Mouse (Mus musculus) right cerebral cortex, postnatal 4 days (tissue): ENCODE results near the gene Fbxw27.
"Not testable (repeated sequence)": the region's sequence is repeated elsewhere in the genome, so short reads cannot be mapped to it uniquely, and the experiment has no call there.

Source experiments
- DNase-seq: peaks from one replicate; pipeline ENCODE4 v3.0.0-alpha.2; 2022

Fbxw27 gene

DNA sequence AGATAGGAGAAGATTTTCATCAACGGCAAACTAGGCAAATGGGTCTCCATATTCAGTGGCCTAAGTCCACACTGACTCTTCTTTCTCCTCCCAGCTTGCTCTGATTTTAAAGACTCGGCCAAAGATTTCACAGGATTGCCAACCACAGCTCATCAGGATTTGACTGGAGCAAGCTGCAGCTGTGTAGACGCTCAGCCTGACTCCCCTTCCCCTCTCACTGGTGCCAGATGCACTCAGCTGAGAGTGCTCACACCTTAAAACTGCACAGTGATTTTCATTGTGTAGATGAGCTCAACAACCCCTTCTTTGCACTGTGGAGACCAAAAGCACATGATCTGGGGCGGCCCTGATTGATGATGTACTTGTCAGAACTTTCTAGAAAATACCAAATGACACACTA is at the start of gene Fbxw27:
Gene Fbxw27, minus strand, starts transcription at position 101 of the 400 bp plus-strand sequence.
- not testable (repeated sequence) for DNase-seq

DNA sequence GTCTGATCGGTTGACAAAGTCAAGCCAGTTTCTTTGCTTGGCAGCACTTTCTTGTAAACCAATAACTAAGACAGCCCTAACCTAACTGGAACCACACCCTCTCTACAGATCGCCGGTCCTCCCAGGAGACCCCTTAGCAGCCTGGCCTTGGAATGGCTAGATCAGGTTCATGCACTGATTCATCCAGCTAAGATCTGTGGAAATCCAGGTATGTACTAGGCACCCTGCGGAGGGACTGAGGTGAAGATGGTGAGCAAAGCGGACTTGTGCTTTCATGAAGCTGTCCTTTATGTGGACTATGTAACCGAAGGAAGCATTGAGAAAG is 42.6 kb upstream of the Fbxw27 start:
- DNase-seq, result no peak

DNA sequence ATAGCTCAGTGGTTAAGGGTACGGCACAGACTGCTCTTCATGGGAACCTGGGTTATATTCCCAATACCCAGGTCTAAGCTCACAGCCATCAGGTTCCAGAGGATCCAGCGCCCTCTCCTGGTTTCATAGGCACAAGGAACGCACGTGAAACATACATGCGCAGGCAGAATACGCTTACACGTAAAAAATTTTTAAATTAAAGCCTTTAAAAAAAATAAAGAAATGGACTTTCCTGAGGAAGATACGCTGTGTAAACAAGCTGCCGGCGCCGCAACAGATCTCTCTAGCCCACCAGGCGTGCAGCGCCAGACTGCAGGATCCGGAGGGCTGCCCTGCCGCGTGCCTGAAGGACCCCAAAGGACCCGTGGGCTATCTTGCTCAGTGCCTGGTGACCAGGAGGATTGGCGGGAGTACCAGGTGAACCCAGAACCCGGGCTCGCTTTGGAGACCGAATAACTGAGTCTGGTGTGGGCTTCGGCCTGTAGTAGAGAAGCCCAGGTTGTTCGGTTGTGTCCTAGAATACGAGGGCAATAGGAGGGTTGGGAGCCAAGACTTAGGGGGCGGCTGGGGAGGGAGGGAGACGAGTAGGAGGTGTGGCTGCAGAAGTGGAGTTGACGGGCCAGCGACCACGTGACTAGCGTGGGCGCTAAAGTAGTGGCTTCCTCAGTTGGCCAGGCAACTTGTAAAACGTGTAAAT is 42.1 kb upstream of the Fbxw27 start, which contains the start of gene Nme6:
Gene Nme6, plus strand, starts transcription at position 359 of the 697 bp plus-strand sequence.
- peak; percentile 82 for DNase-seq

DNA sequence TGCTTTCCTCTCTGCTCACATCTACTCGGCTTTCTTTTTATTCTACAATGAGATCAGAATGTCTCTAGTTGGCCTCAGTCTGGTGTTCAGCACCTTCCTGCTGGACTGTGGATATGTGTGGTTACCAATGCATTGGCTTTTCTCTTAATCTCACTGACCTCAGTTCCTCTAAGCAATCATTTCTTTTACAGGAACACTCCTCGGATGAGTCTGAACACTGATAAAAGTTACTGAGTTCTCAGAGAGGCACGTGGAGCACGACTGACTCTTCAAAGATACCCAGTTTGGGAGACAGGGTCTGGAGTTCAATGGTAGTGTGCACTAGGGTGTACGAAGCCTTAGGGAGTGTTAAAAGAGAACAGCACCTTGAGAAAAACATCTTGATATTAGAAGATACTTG is 35.7 kb upstream of the Fbxw27 start:
- no peak for DNase-seq

DNA sequence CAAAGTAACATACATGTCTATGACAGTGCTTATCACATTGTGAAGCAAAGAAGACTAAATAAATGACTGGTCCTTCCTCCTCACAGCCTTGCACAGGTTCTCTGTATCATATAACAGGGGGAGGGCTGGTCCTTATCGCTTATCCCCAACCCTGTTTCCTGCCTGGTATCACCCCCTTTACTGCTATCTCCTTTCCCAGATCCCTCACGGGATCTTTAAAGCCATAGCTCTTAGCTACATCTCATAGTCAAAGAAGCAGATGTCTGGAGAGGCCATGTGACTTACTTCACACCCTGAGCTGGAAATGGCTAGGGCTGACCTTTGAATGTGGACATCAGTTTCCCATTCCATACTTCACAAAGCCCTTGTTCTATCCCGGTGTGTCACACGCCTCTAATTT is 35.3 kb upstream of the Fbxw27 start:
- no peak for DNase-seq

DNA sequence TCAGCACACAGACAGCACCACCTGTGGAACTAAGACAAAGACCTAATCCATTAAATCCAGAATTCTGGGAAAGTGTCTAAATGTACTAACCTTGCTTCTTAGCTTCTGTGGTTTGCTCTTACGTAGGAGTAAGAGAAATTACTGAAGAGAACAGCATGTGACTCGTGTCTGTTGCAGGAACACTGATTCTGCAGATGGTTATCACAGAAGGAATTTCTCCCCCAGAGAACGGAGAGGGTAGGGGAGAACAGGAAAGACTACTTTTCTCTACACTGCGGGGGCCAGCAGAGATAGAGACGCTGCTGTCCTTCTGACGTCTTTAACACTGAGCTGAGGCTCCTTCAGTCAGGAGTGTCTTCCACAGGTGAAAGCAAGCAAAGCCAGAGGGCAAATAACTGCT is 25.9 kb upstream of the Fbxw27 start:
- DNase-seq, result no peak

DNA sequence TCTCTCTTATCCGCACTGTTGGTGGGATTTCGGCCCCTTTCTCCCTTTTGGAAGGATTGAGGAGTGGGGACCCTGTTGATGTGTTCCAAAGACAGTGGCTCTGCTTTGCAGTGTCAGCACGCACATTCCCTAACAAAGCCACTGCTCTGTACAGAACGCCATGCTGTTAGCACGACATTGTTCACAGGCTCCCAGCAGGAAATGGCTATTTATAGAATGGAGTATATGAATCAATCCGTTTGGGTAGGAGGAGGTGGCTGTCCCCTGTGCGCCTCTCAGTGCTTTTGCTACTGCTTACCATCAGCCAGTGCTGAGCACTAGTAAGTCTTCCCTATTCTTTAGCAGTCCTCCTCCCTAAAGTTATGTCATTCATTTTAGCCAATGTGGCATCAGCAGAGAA is 23.0 kb upstream of the Fbxw27 start:
- no peak for DNase-seq

DNA sequence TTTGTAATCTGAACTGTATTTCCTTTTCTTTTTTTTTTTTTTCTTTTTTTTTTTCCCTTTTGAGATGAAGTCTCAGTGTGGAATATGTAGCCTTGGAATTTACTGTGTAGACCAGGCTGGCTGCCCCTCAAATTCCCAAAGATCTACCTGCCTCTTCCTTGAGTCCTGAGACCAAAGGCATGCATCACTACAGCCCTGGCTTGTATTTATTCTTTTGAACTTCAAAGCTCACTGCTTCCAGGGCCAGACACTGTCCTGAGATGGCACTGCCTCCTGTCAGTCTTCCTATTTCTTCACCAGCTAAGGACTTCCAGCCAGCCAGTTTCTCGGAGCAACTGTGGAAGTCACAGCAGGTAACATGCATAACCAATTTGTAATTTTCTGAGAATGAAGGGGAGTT is 21.5 kb upstream of the Fbxw27 start, which contains the start of gene Spink8:
Gene Spink8, plus strand, starts transcription at position 301 of the 400 bp plus-strand sequence.
- no peak for DNase-seq

DNA sequence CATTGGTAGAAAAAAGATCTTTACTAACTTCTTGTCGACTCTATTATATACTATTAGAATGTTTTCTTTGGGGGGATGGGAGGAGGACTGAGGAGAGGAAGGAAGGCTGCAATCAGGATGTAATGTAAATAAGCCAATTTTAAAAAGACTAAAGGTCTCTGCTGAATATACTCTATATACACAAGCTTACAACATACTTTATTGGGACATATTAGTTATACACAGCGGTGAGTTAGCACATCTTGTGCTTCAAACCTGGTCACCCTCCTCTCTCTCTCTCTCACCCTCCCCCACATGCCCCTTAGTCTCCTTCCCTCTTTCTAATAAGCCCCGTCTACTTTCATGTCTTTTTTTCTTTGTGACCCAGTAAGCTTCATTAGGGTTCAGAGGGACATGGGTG is 17.4 kb upstream of the Fbxw27 start:
- no peak for DNase-seq

DNA sequence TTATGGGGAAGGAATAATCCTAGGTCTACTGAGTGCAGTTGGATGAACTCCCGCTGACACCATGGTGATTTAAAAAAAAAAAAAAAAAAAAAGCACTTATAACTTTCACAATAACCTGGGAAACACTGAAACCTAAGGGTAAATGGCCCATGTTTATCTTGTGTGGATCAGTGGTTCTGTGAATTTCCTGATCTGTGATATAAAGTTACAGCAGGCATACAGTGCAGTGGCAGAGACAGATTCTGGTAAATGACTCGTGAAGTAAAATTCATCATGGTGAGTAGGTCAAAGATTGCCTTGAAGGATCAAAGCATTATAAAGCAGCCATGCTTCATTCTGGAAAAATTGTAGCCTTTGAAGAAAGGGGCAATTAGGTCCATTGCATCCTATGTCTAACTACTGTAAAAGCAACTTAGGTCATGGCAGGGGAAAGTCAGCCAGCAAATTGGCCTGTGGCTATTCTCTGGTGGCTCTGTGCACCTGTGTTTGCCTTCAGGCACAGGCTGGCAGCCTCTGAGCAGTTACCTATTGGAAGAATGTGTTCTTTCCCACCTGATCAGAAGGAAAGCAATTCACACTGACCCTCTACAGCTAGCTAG is 16.3 kb upstream of the Fbxw27 start:
- DNase-seq, result no peak

DNA sequence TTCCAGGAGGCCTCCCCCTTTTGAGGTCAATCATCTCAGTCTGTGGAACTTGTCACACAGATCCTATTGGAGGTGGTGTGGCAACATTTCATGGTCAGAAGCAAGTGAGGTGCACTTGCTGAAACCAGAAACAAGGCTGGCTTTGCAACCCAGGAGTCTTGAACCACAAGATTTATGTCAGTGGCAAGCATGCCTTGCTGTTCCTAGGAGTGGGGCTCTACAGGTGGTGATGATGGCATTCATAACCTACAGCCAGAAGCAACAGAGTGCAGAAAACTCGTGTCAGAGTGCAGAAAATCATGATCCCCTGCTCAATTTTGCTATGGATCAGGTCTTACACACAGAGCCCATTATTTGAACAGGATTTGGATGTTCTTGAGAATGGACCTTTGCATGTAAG is 15.8 kb upstream of the Fbxw27 start:
- DNase-seq, result no peak

DNA sequence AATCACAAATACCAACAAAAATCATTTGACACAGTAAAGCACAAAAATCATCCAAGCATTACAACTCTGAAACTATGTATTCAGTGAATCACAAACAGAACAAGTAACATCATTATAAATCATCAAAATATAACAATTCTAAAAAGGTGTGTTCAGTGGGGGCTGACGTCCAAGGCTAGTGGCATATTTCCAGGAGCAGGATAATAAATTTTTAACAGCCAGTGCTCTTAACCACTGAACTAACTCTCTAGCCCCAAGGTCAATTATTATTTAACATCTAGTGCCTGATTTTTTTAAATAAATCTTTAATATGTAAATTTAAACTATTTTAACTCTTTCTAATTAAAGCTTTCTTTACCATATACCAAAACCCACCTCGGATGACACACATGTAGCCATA is 15.1 kb upstream of the Fbxw27 start:
- DNase-seq, result not testable (repeated sequence)

DNA sequence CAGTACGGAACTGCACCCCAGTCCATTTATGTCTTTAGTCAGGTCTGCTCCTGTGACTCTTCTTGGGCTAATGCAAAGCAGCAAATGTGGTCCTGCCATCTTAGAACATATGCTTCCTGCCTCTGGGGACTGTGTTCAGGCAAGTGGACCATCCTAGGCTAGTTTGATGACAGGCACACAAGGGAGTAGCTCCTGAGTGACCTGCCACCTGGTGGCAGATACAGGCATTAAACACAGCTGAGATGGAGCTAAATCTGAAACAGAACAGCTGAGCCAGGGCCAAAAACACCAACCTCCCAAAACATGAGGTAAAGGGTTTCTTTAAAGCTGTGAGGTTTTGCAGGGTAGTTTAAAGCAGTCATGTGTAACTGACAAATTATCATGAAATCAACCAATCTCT is 7.6 kb upstream of the Fbxw27 start:
- DNase-seq, result no peak

DNA sequence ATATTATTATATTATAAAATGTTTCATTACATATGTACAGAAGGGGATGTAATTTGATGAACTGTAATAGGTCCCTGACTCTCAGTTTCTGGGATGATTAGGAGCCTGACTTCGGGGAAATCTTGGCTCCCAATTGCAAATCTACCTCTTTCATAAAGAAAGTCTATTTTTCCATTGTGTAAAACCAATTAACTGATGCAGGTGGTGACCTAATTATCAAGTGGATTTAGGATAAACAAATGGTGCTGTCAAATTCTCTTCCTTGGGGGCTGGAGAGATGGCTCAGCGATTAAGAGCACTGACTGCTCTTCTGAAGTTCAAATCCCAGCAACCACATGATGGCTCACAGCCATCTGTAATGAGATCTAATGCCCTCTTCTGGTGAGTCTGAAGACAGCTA is 5.3 kb upstream of the Fbxw27 start:
- DNase-seq, result no peak

DNA sequence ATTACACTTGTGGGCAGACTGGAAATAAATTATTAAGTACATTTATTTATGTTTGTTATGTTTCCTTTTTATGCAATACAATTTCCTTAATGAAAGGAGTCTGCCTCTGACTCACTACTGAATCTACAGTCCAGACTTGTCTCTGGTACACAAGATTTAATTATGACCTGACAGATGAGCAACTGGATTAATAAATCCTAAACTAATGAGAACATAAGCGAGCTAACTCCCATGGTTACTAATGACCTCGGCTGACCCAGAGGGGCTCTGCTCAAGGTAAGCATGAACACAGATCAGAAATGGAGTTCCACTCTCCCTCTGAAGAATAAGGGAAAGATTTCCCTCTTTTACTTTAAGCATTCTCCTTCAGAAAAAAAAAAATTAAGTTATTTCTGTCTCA is 4.8 kb upstream of the Fbxw27 start:
- DNase-seq, result no peak

DNA sequence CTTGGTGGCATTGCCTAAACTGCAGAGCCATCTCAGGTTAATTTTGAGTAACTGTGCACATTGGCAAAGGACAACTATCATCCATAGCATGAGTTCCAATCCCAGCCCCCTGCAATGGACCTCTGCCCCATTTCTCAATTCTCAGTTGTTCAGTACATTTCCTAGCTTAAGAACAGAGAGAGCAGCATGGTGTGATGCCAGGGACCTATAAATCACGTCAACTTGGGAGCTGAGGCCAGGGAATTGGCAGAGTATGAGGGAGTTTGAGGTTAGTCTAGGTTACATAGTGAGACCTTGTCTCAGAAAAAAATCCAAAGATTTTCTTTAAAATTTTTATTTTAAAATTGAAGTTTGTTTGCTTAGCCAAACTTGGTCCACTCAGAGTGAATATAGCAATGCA is 23.6 kb downstream of the Fbxw27 start:
- not testable (repeated sequence) for DNase-seq

DNA sequence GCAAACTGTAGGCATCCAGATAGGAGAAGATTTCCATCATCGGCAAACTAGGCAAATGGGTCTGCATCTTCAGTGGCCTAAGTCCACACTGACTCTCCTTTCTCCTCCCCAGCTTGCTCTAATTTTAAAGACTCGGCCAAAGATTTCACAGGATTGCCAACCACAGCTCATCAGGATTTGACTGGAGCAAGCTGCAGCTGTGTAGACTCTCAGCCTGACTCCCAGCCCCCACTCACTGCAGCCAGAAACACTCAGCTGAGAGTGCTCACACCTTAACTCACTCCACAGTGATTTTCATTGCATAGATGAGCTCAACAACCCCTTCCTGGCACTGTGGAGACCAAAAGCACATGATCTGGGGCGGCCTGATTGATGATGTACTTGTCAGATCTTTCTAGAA is 44.5 kb downstream of the Fbxw27 start, which contains the start of gene Fbxw26:
Gene Fbxw26, minus strand, starts transcription at position 101 of the 400 bp plus-strand sequence.
- DNase-seq, result not testable (repeated sequence)
